In genomic region chr7:99181619-99182431, GRCm38 (mm10) we compare ENCODE assay signal across 8 mouse cellular contexts. TPM values are rescaled to one million over a fixed set of nuclear protein-coding genes. Genes with fewer than 3 reads are reported as not detected.
A peak's percentile ranks its signal among the peaks of the same experiment; 100 is the strongest.
DNase-seq lines count a peak whose midpoint lies in the region; ATAC-seq lines count a peak whose summit lies in the region.

No protein-coding gene starts in this region.

- peak; percentile 43 for DNase-seq in layer of hippocampus, adult 11-12 months (ENCODE audit: low spot score)
- no peak for DNase-seq in layer of hippocampus, postnatal 25 days (ENCODE audit: extremely low spot score in 1 of 2, low spot score in 1 of 2)
- peak; percentile 63 for DNase-seq in brain, adult 2 months (ENCODE audit: low read depth, low spot score)
- DNase-seq in hindbrain, embryonic 10.5 days (ENCODE audit: low spot score): no peak
- DNase-seq in limb, embryonic 10.5 days (ENCODE audit: low spot score): no peak
- DNase-seq in midbrain, embryonic 14.5 days: no peak
- no peak for DNase-seq in spleen, postnatal 4 days (ENCODE audit: low spot score in 2 of 2)
- no peak for DNase-seq in left cerebral cortex, adult 8-10 months (ENCODE audit: low spot score in 2 of 2)

- WGBS in hindbrain, embryonic 10.5 days: 22% methylated on average over 14 of the region's 14 CpGs
- 26% methylated on average over 14 of the region's 14 CpGs for WGBS in limb, embryonic 10.5 days
- 21% methylated on average over 14 of the region's 14 CpGs for WGBS in midbrain, embryonic 14.5 days

- no peaks in the 10 kb centered on the region for H3K36me3 ChIP-seq in hindbrain, embryonic 10.5 days
- H3K36me3 ChIP-seq in limb, embryonic 10.5 days: no peaks in the 10 kb centered on the region
- no peaks in the 10 kb centered on the region for H3K36me3 ChIP-seq in midbrain, embryonic 14.5 days (ENCODE audit: control insufficient read depth, insufficient read depth, low read length)

- H3K27me3 ChIP-seq in hindbrain, embryonic 10.5 days (ENCODE audit: insufficient read depth, poor library complexity, severe bottlenecking): peaks cover 27% of the 10 kb centered on the region
- H3K27me3 ChIP-seq in limb, embryonic 10.5 days (ENCODE audit: low read depth, poor library complexity, severe bottlenecking): peaks cover 24% of the 10 kb centered on the region
- peaks cover 15% of the 10 kb centered on the region; the same call in 1 of the 2 replicates for H3K27me3 ChIP-seq in midbrain, embryonic 14.5 days (ENCODE audit: control insufficient read depth, insufficient read depth, low read length)

- H3K9ac ChIP-seq in midbrain, embryonic 14.5 days (replicated peaks; ENCODE audit: low read length): peak overlapping the region; percentile 86

- no peak; the same call in 1 of the 2 replicates for ATAC-seq in midbrain, embryonic 14.5 days (ENCODE audit: low FRiP score, low TSS enrichment)

- peak overlapping the region; percentile 67 for H3K4me3 ChIP-seq in hindbrain, embryonic 10.5 days
- peak overlapping the region; percentile 79 for H3K4me3 ChIP-seq in limb, embryonic 10.5 days
- H3K4me3 ChIP-seq in midbrain, embryonic 14.5 days (replicated peaks; ENCODE audit: low read depth, low read length): peak overlapping the region; percentile 73

- no peaks in the 10 kb centered on the region for H3K9me3 ChIP-seq in hindbrain, embryonic 10.5 days
- no peaks in the 10 kb centered on the region for H3K9me3 ChIP-seq in limb, embryonic 10.5 days (replicated peaks)
- H3K9me3 ChIP-seq in midbrain, embryonic 14.5 days (ENCODE audit: control insufficient read depth, low read length): no peaks in the 10 kb centered on the region

- peak overlapping the region; percentile 96 for H3K4me2 ChIP-seq in midbrain, embryonic 14.5 days (ENCODE audit: low read length)

- H3K27ac ChIP-seq in hindbrain, embryonic 10.5 days: peak overlapping the region; percentile 97
- peak overlapping the region; percentile 92 for H3K27ac ChIP-seq in limb, embryonic 10.5 days
- H3K27ac ChIP-seq in midbrain, embryonic 14.5 days (replicated peaks; ENCODE audit: low read depth, low read length): peak overlapping the region; percentile 83

- H3K4me1 ChIP-seq in hindbrain, embryonic 10.5 days (replicated peaks): peaks cover 40% of the 10 kb centered on the region
- H3K4me1 ChIP-seq in limb, embryonic 10.5 days: peaks cover 19% of the 10 kb centered on the region
- peaks cover 6% of the 10 kb centered on the region; the same call in 1 of the 2 replicates for H3K4me1 ChIP-seq in midbrain, embryonic 14.5 days (ENCODE audit: control insufficient read depth, insufficient read depth, low read length)

RNA-seq across cellular contexts. Expression of gene Dgat2, which starts 0.7 kb away (rescaled TPM):
- total RNA-seq in layer of hippocampus, postnatal 25 days (2021): 100 to 1,000 TPM; 100 to 121 TPM
- polyA plus RNA-seq in hindbrain, embryonic 10.5 days (2016; fragmentation: Nextera tagmentation; extraction: Ambion mirVana): 13.1 and 15.0 TPM in 2 replicates
- polyA plus RNA-seq in limb, embryonic 10.5 days (2016; fragmentation: Nextera tagmentation; extraction: Ambion mirVana): 14.2 and 15.0 TPM in 2 replicates
- 15.1 and 16.6 TPM in 2 replicates for polyA plus RNA-seq in midbrain, embryonic 14.5 days (2014; fragmentation: Nextera tagmentation; extraction: Ambion mirVana)
- 10 to 100 TPM; 78.4 to 92.7 (median 82.3) TPM for total RNA-seq in left cerebral cortex, adult 8-10 months (2022)

RNA-seq across cellular contexts. Expression of gene Uvrag, which starts 40.9 kb away (rescaled TPM):
- total RNA-seq in layer of hippocampus, postnatal 25 days (2021): 10 to 100 TPM; 38.6 to 43.1 TPM
- polyA plus RNA-seq in hindbrain, embryonic 10.5 days (2016; fragmentation: Nextera tagmentation; extraction: Ambion mirVana): 10.9 and 12.8 TPM in 2 replicates
- polyA plus RNA-seq in limb, embryonic 10.5 days (2016; fragmentation: Nextera tagmentation; extraction: Ambion mirVana): 10.5 and 12.0 TPM in 2 replicates
- 16.6 and 21.0 TPM in 2 replicates for polyA plus RNA-seq in midbrain, embryonic 14.5 days (2014; fragmentation: Nextera tagmentation; extraction: Ambion mirVana)
- 10 to 100 TPM; 53.5 to 64.9 (median 54.4) TPM for total RNA-seq in left cerebral cortex, adult 8-10 months (2022)

RNA-seq across cellular contexts. Expression of gene Mogat2, which starts 56.6 kb away (rescaled TPM):
- total RNA-seq in layer of hippocampus, postnatal 25 days (2021): not detected
- 21.2 and 31.5 TPM in 2 replicates for polyA plus RNA-seq in hindbrain, embryonic 10.5 days (2016; fragmentation: Nextera tagmentation; extraction: Ambion mirVana)
- 78.6 and 124 TPM in 2 replicates for polyA plus RNA-seq in limb, embryonic 10.5 days (2016; fragmentation: Nextera tagmentation; extraction: Ambion mirVana)
- 1.4 and 2.1 TPM in 2 replicates for polyA plus RNA-seq in midbrain, embryonic 14.5 days (2014; fragmentation: Nextera tagmentation; extraction: Ambion mirVana)
- total RNA-seq in left cerebral cortex, adult 8-10 months (2022): not detected

Comparison
In these comparisons a context has a peak if more than half of its experiments do, and no peak if none do; other contexts are left out.
1. DNase-seq: peak in layer of hippocampus, adult 11-12 months (single experiment) and brain, adult 2 months (single experiment); none in layer of hippocampus, postnatal 25 days (0 of 2), hindbrain, embryonic 10.5 days (single experiment), limb, embryonic 10.5 days (single experiment), midbrain, embryonic 14.5 days (single experiment), spleen, postnatal 4 days (0 of 2) and left cerebral cortex, adult 8-10 months (0 of 2).
2. Peak in every context shown above with its lines, with median percentiles within 50 percentile points of each other: H3K27ac ChIP-seq and H3K4me3 ChIP-seq.